Mouse (Mus musculus) forebrain, embryonic 11.5 days (tissue): Measurements from ENCODE around the gene Fanca. TPM values are rescaled to one million over a fixed set of nuclear protein-coding genes. Genes with fewer than 3 reads are reported as not detected.
A peak's percentile ranks its signal among the peaks of the same experiment; 100 is the strongest.
"Not testable (repeated sequence)": the region's sequence is repeated elsewhere in the genome, so short reads cannot be mapped to it uniquely, and the experiment has no call there.

ENCODE experiments used
- ATAC-seq: fragments of 200-750 bp; cut with Nextera tagmentation; replicated peaks from 2 replicates; pipeline ENCODE4 v1.8.0; 2017; ENCODE audit warnings: moderate TSS enrichment; ENCODE audit not compliant: low FRiP score
- DNase-seq: peaks from one replicate; pipeline ENCODE4 v3.0.0-alpha.2; 2017; ENCODE audit warnings: low spot score
- H3K27ac ChIP-seq: fragments of 300-500 bp; sonication (generic); 2 replicates; pipeline ENCODE4 v1.5.1; 2014; ENCODE audit warnings: low read depth, low read length
- H3K27me3 ChIP-seq: fragments of 300-500 bp; sonication (generic); 2 replicates; pipeline ENCODE4 v1.6.1; 2014; ENCODE audit warnings: mild to moderate bottlenecking, low read length, mixed read lengths; ENCODE audit not compliant: control insufficient read depth, insufficient read depth
- H3K36me3 ChIP-seq: fragments of 300-500 bp; sonication (generic); 2 replicates; pipeline ENCODE4 v1.6.1; 2014; ENCODE audit warnings: mild to moderate bottlenecking, low read length, moderate library complexity, mixed read lengths; ENCODE audit not compliant: control insufficient read depth, insufficient read depth
- H3K4me1 ChIP-seq: fragments of 300-500 bp; sonication (generic); replicated peaks from 2 replicates; pipeline ENCODE4 v1.6.1; 2014; ENCODE audit warnings: low read length, mixed read lengths; ENCODE audit not compliant: control insufficient read depth, insufficient read depth
- H3K4me2 ChIP-seq: fragments of 300-500 bp; sonication (generic); 2 replicates; pipeline ENCODE4 v1.6.1; 2014; ENCODE audit warnings: low read depth, mild to moderate bottlenecking, low read length, moderate library complexity, mixed read lengths; ENCODE audit not compliant: severe bottlenecking
- H3K4me3 ChIP-seq: fragments of 300-500 bp; sonication (generic); 2 replicates; pipeline ENCODE4 v1.5.1; 2014; ENCODE audit warnings: low read depth, low read length
- H3K9ac ChIP-seq: fragments of 300-500 bp; sonication (generic); 2 replicates; pipeline ENCODE4 v1.6.1; 2014; ENCODE audit warnings: low read length
- H3K9me3 ChIP-seq: fragments of 300-500 bp; sonication (generic); 2 replicates; pipeline ENCODE4 v1.6.1; 2016; ENCODE audit warnings: low read length, mixed read lengths; ENCODE audit not compliant: control insufficient read depth
- WGBS: fragments of 180-500 bp; shearing (Covaris S2); extraction: QIAGEN DNeasy Blood & Tissue Kit; methylation state at CpG from one replicate; pipeline ENCODE4 v1.1.7; 2014; 5-methylcytosine and 5-hydroxymethylcytosine counted together
- polyA plus RNA-seq: library from polyadenylated mRNA; unstranded; fragments of >200 nt; fragmentation: Nextera tagmentation; extraction: Ambion mirVana; gene quantifications from 2 replicates; pipeline ENCODE4 v1.2.1, GENCODE M21; 2014

Gene Fanca
- polyA plus RNA-seq, 1 experiment from 2014 or later = 46.5 TPM

DNA sequence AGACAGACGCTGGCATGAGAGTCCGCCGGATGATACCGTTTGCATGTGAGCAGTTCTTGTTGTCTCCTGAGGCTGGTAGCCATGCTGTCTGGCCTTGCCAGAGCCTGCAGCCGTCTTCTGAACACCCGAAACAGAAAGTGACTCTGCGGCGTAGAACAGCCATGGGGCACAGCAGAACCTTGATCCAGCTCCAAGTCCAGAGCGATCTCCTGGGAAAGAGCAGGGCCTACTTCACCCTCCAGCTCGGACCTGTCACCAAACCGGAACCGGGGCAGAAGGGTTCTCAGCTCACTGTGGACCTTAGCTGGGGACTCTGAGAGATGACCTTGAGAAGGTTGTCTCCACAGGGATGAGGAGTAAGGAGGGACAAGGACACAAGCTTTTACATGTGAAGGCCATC is 43.3 kb downstream of the Fanca start:
- no peak for ATAC-seq
- 96% methylated on average over 12 of the region's 12 CpGs for WGBS
- Histone ChIP-seq H3K36me3 (no peaks in the 10 kb centered on the region), H3K27ac (no peak overlapping the region), H3K4me1 (no peaks in the 10 kb centered on the region), H3K27me3 (no peaks in the 10 kb centered on the region), H3K9me3 (no peaks in the 10 kb centered on the region), H3K4me3 (no peak overlapping the region), H3K9ac (no peak overlapping the region), H3K4me2 (no peak overlapping the region)
- DNase-seq = no peak

DNA sequence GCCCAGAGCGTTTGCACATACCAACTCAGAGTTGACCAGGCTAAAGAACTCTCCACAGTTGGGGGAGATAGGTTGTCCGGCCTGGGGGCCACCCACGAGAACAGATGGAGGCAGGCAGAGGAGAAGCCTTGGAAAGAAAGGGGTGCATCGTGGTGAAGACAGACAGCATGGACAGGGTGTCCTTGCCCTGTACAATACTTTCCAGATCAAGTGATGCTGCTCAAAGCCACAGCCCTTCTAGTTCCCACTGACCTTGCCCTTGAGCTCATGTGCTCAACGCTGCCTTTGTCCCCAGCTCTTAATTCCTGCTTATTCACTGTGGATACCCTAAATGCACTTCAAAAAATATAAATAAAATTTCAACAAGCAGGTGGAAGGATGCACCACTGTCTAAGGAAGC is 43.9 kb downstream of the Fanca start:
- Histone ChIP-seq H3K4me1 (no peaks in the 10 kb centered on the region), H3K27ac (no peak overlapping the region), H3K9ac (no peak overlapping the region), H3K36me3 (no peaks in the 10 kb centered on the region; the same call in 1 of the 2 replicates), H3K4me3 (no peak overlapping the region), H3K4me2 (no peak overlapping the region), H3K9me3 (no peaks in the 10 kb centered on the region), H3K27me3 (no peaks in the 10 kb centered on the region)
- 87% methylated on average over 5 of the region's 5 CpGs for WGBS
- DNase-seq (no peak), ATAC-seq (no peak)

DNA sequence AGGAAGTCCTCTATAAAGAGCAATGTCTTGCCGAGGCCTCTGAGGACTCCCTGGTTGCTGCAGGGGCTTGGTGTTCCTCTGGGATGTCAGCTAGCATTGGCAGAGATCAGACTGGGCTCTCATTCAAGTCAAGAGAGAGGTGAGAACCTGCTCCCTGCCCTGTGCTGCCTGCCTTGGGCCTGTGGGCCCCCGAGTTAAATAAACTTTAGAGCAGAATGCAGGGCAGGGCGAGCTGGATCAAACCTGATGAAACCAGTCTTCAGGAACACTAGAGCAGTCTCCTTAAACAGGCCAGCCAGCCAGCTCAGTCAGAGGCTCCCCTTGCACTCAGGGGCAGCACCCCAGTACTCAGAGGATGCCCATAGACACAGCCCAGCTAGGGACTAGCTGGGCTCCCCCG is 46.5 kb downstream of the Fanca start:
- H3K27me3 ChIP-seq = no peaks in the 10 kb centered on the region
- H3K4me2 ChIP-seq = no peak overlapping the region
- no peaks in the 10 kb centered on the region for H3K4me1 ChIP-seq
- no peak overlapping the region for H3K4me3 ChIP-seq
- no peak for DNase-seq
- ATAC-seq = no peak
- H3K9me3 ChIP-seq = no peaks in the 10 kb centered on the region
- WGBS = 87% methylated on average over 4 of the region's 4 CpGs
- no peak overlapping the region for H3K27ac ChIP-seq
- H3K36me3 ChIP-seq = no peaks in the 10 kb centered on the region; the same call in 1 of the 2 replicates
- H3K9ac ChIP-seq = no peak overlapping the region

DNA sequence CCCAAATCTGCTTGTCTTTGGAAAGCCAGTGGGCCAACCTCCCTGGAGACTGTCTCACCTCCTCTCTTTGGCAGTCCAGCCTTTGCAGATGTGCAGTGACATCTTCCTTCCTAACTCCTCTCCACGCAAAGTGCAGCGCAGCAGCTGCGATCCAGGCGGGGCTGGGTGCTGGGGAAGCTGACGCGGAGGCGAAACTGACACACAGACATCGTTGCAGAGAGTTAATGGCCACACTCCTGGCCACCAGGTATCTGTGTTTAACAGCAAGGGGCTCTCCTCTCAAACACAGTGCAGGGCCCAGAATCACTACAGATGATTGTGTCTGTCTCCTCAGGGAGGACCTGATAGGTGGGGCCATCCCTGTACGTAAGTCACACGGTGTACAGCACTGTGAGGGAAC is 47.2 kb downstream of the Fanca start:
- H3K36me3 ChIP-seq = no peaks in the 10 kb centered on the region; the same call in 1 of the 2 replicates
- ATAC-seq (no peak), DNase-seq (no peak)

DNA sequence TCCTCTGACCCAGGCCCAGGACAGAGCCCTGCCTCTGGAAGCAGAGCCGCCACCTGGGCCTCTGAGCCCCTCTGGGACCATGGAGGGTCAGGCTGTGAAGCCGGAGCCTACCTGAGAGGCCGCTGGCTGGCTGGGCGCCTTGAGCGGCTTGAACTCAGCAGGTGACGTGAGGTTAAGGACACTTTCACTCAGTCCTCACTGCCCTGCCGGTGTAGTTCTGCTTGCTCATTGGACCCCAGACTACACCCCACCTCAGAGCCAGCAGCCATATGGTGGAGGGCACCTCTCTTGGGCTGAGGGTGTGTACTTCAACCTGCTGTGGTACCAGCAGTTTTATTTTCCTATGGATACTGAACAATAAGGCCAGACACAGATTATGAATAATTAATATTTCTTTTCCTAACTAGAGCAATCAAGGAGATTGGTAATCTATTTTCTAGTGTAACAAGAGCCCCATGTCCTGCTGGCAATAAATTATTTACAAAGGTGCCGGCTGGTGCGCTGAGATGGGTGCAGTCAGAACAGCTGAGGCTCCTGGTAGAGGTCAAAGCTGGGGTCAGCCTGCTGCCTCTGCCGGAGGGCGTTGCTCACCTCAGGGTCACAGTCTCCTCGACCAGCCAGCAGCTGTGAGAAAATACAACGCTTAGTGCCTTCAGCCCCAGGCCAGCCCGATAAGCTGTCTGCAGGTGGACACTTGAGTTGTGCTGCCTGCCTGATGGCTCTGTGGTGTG is 50.3 kb downstream of the Fanca start:
- H3K27ac ChIP-seq = no peak overlapping the region
- WGBS = 85% methylated on average over 14 of the region's 14 CpGs
- no peak overlapping the region for H3K4me3 ChIP-seq
- DNase-seq = no peak
- no peaks in the 10 kb centered on the region for H3K9me3 ChIP-seq
- H3K27me3 ChIP-seq = no peaks in the 10 kb centered on the region
- no peak overlapping the region for H3K4me2 ChIP-seq
- H3K9ac ChIP-seq = no peak overlapping the region
- H3K4me1 ChIP-seq = no peaks in the 10 kb centered on the region
- no peak for ATAC-seq
- H3K36me3 ChIP-seq = peaks cover 7% of the 10 kb centered on the region; the same call in 1 of the 2 replicates

More for the DNA sequence above, 47.2 kb downstream of the Fanca start:
- no peak overlapping the region for H3K4me2 ChIP-seq
- no peak overlapping the region for H3K9ac ChIP-seq
- no peaks in the 10 kb centered on the region for H3K9me3 ChIP-seq
- H3K4me1 ChIP-seq = no peaks in the 10 kb centered on the region
- no peak overlapping the region for H3K27ac ChIP-seq
- no peaks in the 10 kb centered on the region for H3K27me3 ChIP-seq
- WGBS = 90% methylated on average over 10 of the region's 10 CpGs
- no peak overlapping the region for H3K4me3 ChIP-seq

DNA sequence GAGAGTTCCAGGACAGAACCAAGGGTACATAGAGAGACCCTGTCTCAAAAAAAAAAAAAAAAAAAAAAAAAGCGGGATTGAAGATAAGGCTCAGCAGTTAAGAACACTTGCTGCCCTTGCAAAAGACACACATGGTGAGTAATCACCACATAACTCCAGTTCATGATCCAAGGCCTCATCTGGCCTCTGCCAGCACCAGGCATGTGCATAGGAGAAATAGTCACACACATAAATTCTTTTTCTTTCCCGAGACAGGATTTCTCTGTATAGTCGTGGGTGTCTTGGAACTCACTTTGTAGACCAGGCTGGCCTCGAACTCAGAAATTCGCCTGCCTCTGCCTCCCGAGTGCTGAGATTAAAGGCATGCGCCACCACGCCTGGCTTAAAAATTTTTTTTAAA is 60.8 kb downstream of the Fanca start:
- not testable (repeated sequence) for ATAC-seq, H3K27me3 ChIP-seq, DNase-seq, H3K9me3 ChIP-seq, H3K4me2 ChIP-seq, H3K9ac ChIP-seq, H3K27ac ChIP-seq, H3K36me3 ChIP-seq, H3K4me3 ChIP-seq
- peaks cover 12% of the 10 kb centered on the region for H3K4me1 ChIP-seq
- WGBS = 85% methylated on average over 8 of the region's 8 CpGs

DNA sequence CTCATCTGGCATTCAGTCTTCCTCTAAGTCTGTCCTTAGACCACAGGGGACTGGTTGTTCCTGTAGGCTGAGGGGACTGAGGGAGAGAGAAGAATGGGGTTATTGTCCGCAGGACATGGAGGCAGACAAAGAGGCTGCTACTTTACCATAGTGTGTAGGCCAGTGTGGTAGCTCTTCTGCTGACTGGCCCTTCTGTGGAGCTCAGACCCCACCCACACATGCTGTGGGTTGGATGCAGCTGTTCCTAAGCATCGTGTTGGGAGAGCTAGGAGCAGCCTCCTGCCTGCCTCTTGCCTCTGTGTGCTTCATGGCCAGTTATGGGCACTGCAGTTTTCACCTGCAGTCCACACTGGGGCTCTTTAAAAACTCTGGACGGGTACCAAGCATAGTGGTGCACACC is 61.3 kb downstream of the Fanca start:
- Histone ChIP-seq H3K4me1 (peaks cover 12% of the 10 kb centered on the region), H3K27me3 (no peaks in the 10 kb centered on the region), H3K36me3 (no peaks in the 10 kb centered on the region; the same call in 1 of the 2 replicates), H3K4me3 (no peak overlapping the region), H3K4me2 (no peak overlapping the region), H3K27ac (no peak overlapping the region), H3K9ac (no peak overlapping the region), H3K9me3 (no peaks in the 10 kb centered on the region)
- ATAC-seq = no peak
- DNase-seq = no peak
- WGBS = 74% methylated on average over 3 of the region's 3 CpGs

DNA sequence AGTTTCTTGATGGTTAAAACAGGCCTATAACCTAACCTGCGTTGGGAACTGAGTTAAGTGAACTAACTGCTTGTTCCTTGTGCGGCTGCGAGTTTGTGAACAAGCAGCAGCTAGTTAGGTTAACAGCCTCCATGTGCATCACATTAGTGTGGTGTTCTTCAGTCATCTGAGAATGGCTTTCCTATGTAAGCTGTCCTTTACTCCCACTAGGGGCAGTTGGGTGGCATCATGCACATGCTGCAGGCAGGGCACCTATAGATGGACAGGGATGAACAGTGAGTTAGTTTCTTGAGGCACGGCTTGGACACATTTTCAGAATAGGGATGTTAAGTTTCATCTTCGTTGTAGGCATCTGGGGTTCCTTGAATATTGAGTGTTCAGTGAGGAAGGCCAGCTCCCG is 63.2 kb downstream of the Fanca start:
- Histone ChIP-seq H3K4me3 (peak overlapping the region; percentile 56), H3K27me3 (no peaks in the 10 kb centered on the region), H3K27ac (no peak overlapping the region), H3K36me3 (no peaks in the 10 kb centered on the region; the same call in 1 of the 2 replicates), H3K9ac (peak overlapping the region; percentile 95), H3K4me2 (peak overlapping the region; percentile 96), H3K4me1 (peaks cover 12% of the 10 kb centered on the region), H3K9me3 (no peaks in the 10 kb centered on the region)
- ATAC-seq (no peak), DNase-seq (no peak)
- WGBS = 62% methylated on average over 6 of the region's 6 CpGs
